Mouse (Mus musculus) intestine, embryonic 16.5 days (tissue): ENCODE results near the gene Figla. TPM values are rescaled to one million over a fixed set of nuclear protein-coding genes. Genes with fewer than 3 reads are reported as not detected.

Source experiments
- ATAC-seq: fragments of 200-750 bp; cut with Nextera tagmentation; 2 replicates; pipeline ENCODE4 v1.8.0; 2017; ENCODE audit warnings: moderate TSS enrichment, moderate library complexity
- H3K27ac ChIP-seq: fragments of 300-500 bp; sonication (generic); 2 replicates; pipeline ENCODE4 v1.5.1; 2014; ENCODE audit warnings: mild to moderate bottlenecking, low read length
- H3K27me3 ChIP-seq: fragments of 300-500 bp; sonication (generic); replicated peaks from 2 replicates; pipeline ENCODE4 v1.6.1; 2014; ENCODE audit warnings: low read length, control low read depth, mixed read lengths; ENCODE audit not compliant: control insufficient read depth, insufficient read depth
- H3K36me3 ChIP-seq: fragments of 300-500 bp; sonication (generic); 2 replicates; pipeline ENCODE4 v1.6.1; 2014; ENCODE audit warnings: low read length, control low read depth; ENCODE audit not compliant: control insufficient read depth, insufficient read depth
- H3K4me1 ChIP-seq: fragments of 300-500 bp; sonication (generic); 2 replicates; pipeline ENCODE4 v1.6.1; 2014; ENCODE audit warnings: low read length, control low read depth, mixed read lengths; ENCODE audit not compliant: control insufficient read depth, insufficient read depth
- H3K4me2 ChIP-seq: fragments of 300-500 bp; sonication (generic); 2 replicates; pipeline ENCODE4 v1.6.1; 2014; ENCODE audit warnings: low read depth, low read length, control low read depth
- H3K4me3 ChIP-seq: fragments of 300-500 bp; sonication (generic); 2 replicates; pipeline ENCODE4 v1.5.1; 2014; ENCODE audit warnings: mild to moderate bottlenecking, low read length
- H3K9ac ChIP-seq: fragments of 300-500 bp; sonication (generic); 2 replicates; pipeline ENCODE4 v1.6.1; 2014; ENCODE audit warnings: low read depth, low read length
- H3K9me3 ChIP-seq: fragments of 300-500 bp; sonication (generic); 2 replicates; pipeline ENCODE4 v1.6.1; 2016; ENCODE audit warnings: low read length, control low read depth; ENCODE audit not compliant: control insufficient read depth
- WGBS: fragments of 180-500 bp; shearing (Covaris S2); extraction: QIAGEN DNeasy Blood & Tissue Kit; methylation state at CpG from one replicate; pipeline ENCODE4 v1.1.7; 2014; 5-methylcytosine and 5-hydroxymethylcytosine counted together
- polyA plus RNA-seq: library from polyadenylated mRNA; unstranded; fragments of >200 nt; fragmentation: Nextera tagmentation; extraction: Ambion mirVana; gene quantifications from 2 replicates; pipeline ENCODE4 v1.2.1, GENCODE M21; 2015

Figla gene
- polyA plus RNA-seq, 1 experiment from 2014 or later, result not detected

- Histone ChIP-seq H3K9me3 (no peaks in the 10 kb centered on the region), H3K4me1 (0 out of 2 replicates have a peak, but pooled peaks cover 5% of the 10 kb centered on the region), H3K9ac (no peak overlapping the region), H3K4me3 (no peak overlapping the region), H3K36me3 (no peaks in the 10 kb centered on the region), H3K4me2 (no peak overlapping the region), H3K27ac (no peak overlapping the region), H3K27me3 (no peaks in the 10 kb centered on the region)
- ATAC-seq, result no peak
- WGBS, result 64% methylated on average over 5 of the region's 5 CpGs
Observed at GRCm38 (mm10) chr6:86048509-86048908, 32.5 kb downstream of the Figla start.

GRCm38 (mm10) chr6:86050586-86051268 is 34.8 kb downstream of the Figla start:
- Histone ChIP-seq H3K4me1 (0 out of 2 replicates have a peak, but pooled peaks cover 5% of the 10 kb centered on the region), H3K9me3 (no peaks in the 10 kb centered on the region), H3K36me3 (no peaks in the 10 kb centered on the region), H3K27ac (no peak overlapping the region), H3K9ac (no peak overlapping the region), H3K27me3 (no peaks in the 10 kb centered on the region), H3K4me3 (no peak overlapping the region), H3K4me2 (no peak overlapping the region)
- peak; percentile 78 for ATAC-seq
- WGBS, result 38% methylated on average over 6 of the region's 6 CpGs

GRCm38 (mm10) chr6:86052032-86052459 is 36.1 kb downstream of the Figla start:
- Histone ChIP-seq H3K4me3 (no peak overlapping the region), H3K9ac (no peak overlapping the region), H3K27me3 (no peaks in the 10 kb centered on the region), H3K9me3 (no peaks in the 10 kb centered on the region), H3K36me3 (no peaks in the 10 kb centered on the region), H3K4me2 (no peak overlapping the region), H3K4me1 (0 out of 2 replicates have a peak, but pooled peaks cover 5% of the 10 kb centered on the region), H3K27ac (no peak overlapping the region)
- peak; percentile 43 for ATAC-seq
- WGBS, result 30% methylated on average over 7 of the region's 7 CpGs

GRCm38 (mm10) chr6:86052556-86052955 is 36.6 kb downstream of the Figla start:
- 0 out of 2 replicates have a peak, but pooled peaks cover 5% of the 10 kb centered on the region for H3K4me1 ChIP-seq
- no peak overlapping the region for H3K4me3 ChIP-seq
- no peak overlapping the region for H3K27ac ChIP-seq
- ATAC-seq, result no peak
- 37% methylated on average over 4 of the region's 4 CpGs for WGBS
- H3K4me2 ChIP-seq, result no peak overlapping the region
- H3K9ac ChIP-seq, result no peak overlapping the region
- H3K27me3 ChIP-seq, result no peaks in the 10 kb centered on the region
- no peaks in the 10 kb centered on the region for H3K9me3 ChIP-seq
- no peaks in the 10 kb centered on the region for H3K36me3 ChIP-seq

GRCm38 (mm10) chr6:86053099-86053498 is 37.1 kb downstream of the Figla start:
- H3K36me3 ChIP-seq, result no peaks in the 10 kb centered on the region
- 0 out of 2 replicates have a peak, but pooled peaks cover 5% of the 10 kb centered on the region for H3K4me1 ChIP-seq
- ATAC-seq, result no peak
- no peaks in the 10 kb centered on the region for H3K27me3 ChIP-seq
- H3K9ac ChIP-seq, result no peak overlapping the region
- no peaks in the 10 kb centered on the region for H3K9me3 ChIP-seq
- H3K27ac ChIP-seq, result no peak overlapping the region
- WGBS, result 44% methylated on average over 4 of the region's 4 CpGs
- no peak overlapping the region for H3K4me2 ChIP-seq
- H3K4me3 ChIP-seq, result no peak overlapping the region

GRCm38 (mm10) chr6:86053594-86053993 is 37.6 kb downstream of the Figla start:
- Histone ChIP-seq H3K27ac (no peak overlapping the region), H3K4me2 (no peak overlapping the region), H3K9ac (no peak overlapping the region), H3K27me3 (no peaks in the 10 kb centered on the region), H3K36me3 (no peaks in the 10 kb centered on the region), H3K4me1 (0 out of 2 replicates have a peak, but pooled peaks cover 5% of the 10 kb centered on the region), H3K9me3 (no peaks in the 10 kb centered on the region), H3K4me3 (no peak overlapping the region)
- ATAC-seq, result no peak
- 73% methylated on average over 5 of the region's 5 CpGs for WGBS

- H3K27me3 ChIP-seq, result no peaks in the 10 kb centered on the region
- H3K36me3 ChIP-seq, result no peaks in the 10 kb centered on the region
- WGBS, result 11% methylated on average over 1 of the region's 1 CpGs
- H3K9ac ChIP-seq, result no peak overlapping the region
- no peaks in the 10 kb centered on the region for H3K9me3 ChIP-seq
- no peak overlapping the region for H3K27ac ChIP-seq
- no peak overlapping the region for H3K4me3 ChIP-seq
- no peak overlapping the region for H3K4me2 ChIP-seq
- ATAC-seq, result no peak
- H3K4me1 ChIP-seq, result no peaks in the 10 kb centered on the region
Observed at GRCm38 (mm10) chr6:86058475-86058874, 42.5 kb downstream of the Figla start.

GRCm38 (mm10) chr6:86059151-86059853 is 43.3 kb downstream of the Figla start:
- Histone ChIP-seq H3K9ac (no peak overlapping the region), H3K4me1 (no peaks in the 10 kb centered on the region), H3K9me3 (no peaks in the 10 kb centered on the region), H3K27me3 (no peaks in the 10 kb centered on the region), H3K36me3 (no peaks in the 10 kb centered on the region), H3K4me3 (no peak overlapping the region), H3K4me2 (no peak overlapping the region), H3K27ac (no peak overlapping the region)
- WGBS, result 32% methylated on average over 7 of the region's 7 CpGs
- no peak for ATAC-seq

GRCm38 (mm10) chr6:86060170-86060569 is 44.2 kb downstream of the Figla start:
- no peak for ATAC-seq
- H3K4me2 ChIP-seq, result no peak overlapping the region
- H3K9ac ChIP-seq, result no peak overlapping the region
- H3K36me3 ChIP-seq, result no peaks in the 10 kb centered on the region
- no peaks in the 10 kb centered on the region for H3K9me3 ChIP-seq
- H3K4me1 ChIP-seq, result no peaks in the 10 kb centered on the region
- no peaks in the 10 kb centered on the region for H3K27me3 ChIP-seq
- WGBS, result 91% methylated on average over 3 of the region's 3 CpGs
- no peak overlapping the region for H3K27ac ChIP-seq
- H3K4me3 ChIP-seq, result no peak overlapping the region
